Mouse (Mus musculus): ENCODE results near the gene Tmco1. TPM values are rescaled to one million over a fixed set of nuclear protein-coding genes. Genes with fewer than 3 reads are reported as not detected.

Gene Tmco1
- total and polyA plus RNA-seq, 3 experiments = 110 to 128 TPM; not detected in 1

- TF ChIP-seq RAD21 (IDR thresholded peaks at IDR 0.05; ENCODE audit: low read depth, low read length) (no peak), HCFC1 (IDR thresholded peaks at IDR 0.05; ENCODE audit: low read depth, low read length) (peak; percentile 58)
These were observed 23.3 kb upstream of the Tmco1 start (continued) for GRCm38 (mm10) chr1:167284837-167285319.

GRCm38 (mm10) chr1:167285320-167285355, 23.0 kb upstream of the Tmco1 start, which contains the start of gene Uck2:
TSS of gene Uck2 (minus strand) at chr1:167285320.
- H3K9me3 ChIP-seq (replicated peaks; ENCODE audit: insufficient read depth, low read length) = no peaks in the 10 kb centered on the region
- H3K27ac ChIP-seq (ENCODE audit: control insufficient read depth, low read depth, low read length) = peak within 1 kb of the TSS; percentile 87
- no peak for TF ChIP-seq ETS1 (IDR thresholded peaks at IDR 0.05; ENCODE audit: low read depth, low read length)
- TF ChIP-seq MAFK (IDR thresholded peaks at IDR 0.05; ENCODE audit: borderline replicate concordance, low read depth, low read length) = no peak
- TF ChIP-seq RAD21 (IDR thresholded peaks at IDR 0.05; ENCODE audit: low read depth, low read length) = no peak
- no peak for TF ChIP-seq ZNF384 (IDR thresholded peaks at IDR 0.05; ENCODE audit: low read depth, low read length)
- no peak for TF ChIP-seq SIN3A (IDR thresholded peaks at IDR 0.05; ENCODE audit: low read length)
- TF ChIP-seq KAT2A (conservative IDR thresholded peaks at IDR 0.05; ENCODE audit: low read depth, low read length) = no peak
- TF ChIP-seq GATA1 (IDR thresholded peaks at IDR 0.05; ENCODE audit: low read depth, low read length) = no peak
- TF ChIP-seq TAL1 (IDR thresholded peaks at IDR 0.05; ENCODE audit: low read length) = no peak
- no peak for TF ChIP-seq CHD2 (IDR thresholded peaks at IDR 0.05; ENCODE audit: low read length)
- no peak for TF ChIP-seq POLR2AphosphoS5 (IDR thresholded peaks at IDR 0.05; ENCODE audit: borderline replicate concordance, low read depth, low read length)
- TF ChIP-seq USF2 (IDR thresholded peaks at IDR 0.05; ENCODE audit: borderline replicate concordance in 1 of 2, insufficient read depth in 1 of 2, low read depth in 1 of 2, low read length in 2 of 2) = no peak
- no peak for TF ChIP-seq POLR2AphosphoS2 (IDR thresholded peaks at IDR 0.05; ENCODE audit: low read length)
- TF ChIP-seq CHD1 (IDR thresholded peaks at IDR 0.05; ENCODE audit: low read depth, low read length) = no peak
- no peak for TF ChIP-seq RCOR1 (IDR thresholded peaks at IDR 0.05; ENCODE audit: low read depth, low read length)
- no peak for TF ChIP-seq GABPA (IDR thresholded peaks at IDR 0.05; ENCODE audit: low read depth, low read length)
- TF ChIP-seq TCF12 (IDR thresholded peaks at IDR 0.05; ENCODE audit: low read depth, low read length) = no peak
- TF ChIP-seq E2F4 (IDR thresholded peaks at IDR 0.05; ENCODE audit: borderline replicate concordance, low read depth, low read length) = no peak
- no peak for DNase-seq (ENCODE audit: low read depth, low spot score)
- no peaks in the 10 kb centered on the region for H3K27me3 ChIP-seq (ENCODE audit: control insufficient read depth in 1 of 2, insufficient read depth in 2 of 2, low read length in 2 of 2)
- H3K4me3 ChIP-seq (ENCODE audit: control insufficient read depth in 1 of 2, insufficient read depth in 1 of 2, low read depth in 2 of 2, low read length in 2 of 2) = peak within 1 kb of the TSS; percentile 90 to 99
- H3K36me3 ChIP-seq (ENCODE audit: control insufficient read depth in 1 of 2, insufficient read depth in 2 of 2, low read length in 2 of 2) = peaks cover 2 to 30% of the 10 kb centered on the region in 2 experiments; a peak in 3 of 4 replicates
- peaks cover 10 to 34% of the 10 kb centered on the region in 2 experiments for H3K4me1 ChIP-seq (ENCODE audit: control insufficient read depth in 1 of 2, insufficient read depth in 2 of 2, low read length in 2 of 2)
- H3K79me2 ChIP-seq (ENCODE audit: control insufficient read depth, insufficient read depth, low read length, poor library complexity) = peaks cover 50% of the 10 kb centered on the region
- H3K9ac ChIP-seq (ENCODE audit: control insufficient read depth, low read depth, low read length, poor library complexity, severe bottlenecking) = peak within 1 kb of the TSS; percentile 93

GRCm38 (mm10) chr1:167285356-167285755, 22.8 kb upstream of the Tmco1 start:
- Histone ChIP-seq H3K9ac (ENCODE audit: control insufficient read depth, low read depth, low read length, poor library complexity, severe bottlenecking) (peak overlapping the region; percentile 58), H3K4me1 (ENCODE audit: control insufficient read depth in 1 of 2, insufficient read depth in 2 of 2, low read length in 2 of 2) (peaks cover 10 to 34% of the 10 kb centered on the region in 2 experiments), H3K4me3 (ENCODE audit: control insufficient read depth in 1 of 2, insufficient read depth in 1 of 2, low read depth in 2 of 2, low read length in 2 of 2) (peak overlapping the region; percentile 56 to 99), H3K27me3 (ENCODE audit: control insufficient read depth in 1 of 2, insufficient read depth in 2 of 2, low read length in 2 of 2) (no peaks in the 10 kb centered on the region), H3K9me3 (replicated peaks; ENCODE audit: insufficient read depth, low read length) (no peaks in the 10 kb centered on the region), H3K79me2 (ENCODE audit: control insufficient read depth, insufficient read depth, low read length, poor library complexity) (peaks cover 48% of the 10 kb centered on the region), H3K27ac (ENCODE audit: control insufficient read depth, low read depth, low read length) (peak overlapping the region; percentile 9; the same call in 1 of the 2 replicates), H3K36me3 (ENCODE audit: control insufficient read depth in 1 of 2, insufficient read depth in 2 of 2, low read length in 2 of 2) (peaks cover 2 to 30% of the 10 kb centered on the region in 2 experiments; a peak in 3 of 4 replicates)
- TF ChIP-seq TBP (IDR thresholded peaks at IDR 0.05; ENCODE audit: low read depth, low read length) = no peak
- TF ChIP-seq USF1 (IDR thresholded peaks at IDR 0.05; ENCODE audit: low read depth, low read length) = 0 out of 2 replicates have a peak, but pooled peaks have one; percentile 32
- DNase-seq (ENCODE audit: low read depth, low spot score) = peak; percentile 53
